Comparison of ENCODE assay signal across 17 mouse cellular contexts in genomic region chr1:158477841-158478240, GRCm38 (mm10).
"Had no signal": no experiment of that assay in that cellular context is flagged by ENCODE, and none has a peak within 500 bp of the region (broad histone marks: within the 10 kb centered on the region; RNA-seq: fewer than 3 reads in every experiment).

No protein-coding gene starts in this region.

- H3K36me3 ChIP-seq: lung, embryonic 15.5 days; midbrain, embryonic 15.5 days; neural tube, embryonic 12.5 days; stomach, embryonic 15.5 days had no signal

- H3K27ac ChIP-seq: lung, embryonic 15.5 days; macrophage; midbrain, embryonic 13.5 days; midbrain, embryonic 15.5 days; neural tube, embryonic 12.5 days; stomach, embryonic 15.5 days; stomach, postnatal 0 days had no signal

- H3K4me1 ChIP-seq: lung, embryonic 15.5 days; megakaryocyte, embryonic 14.5 days; midbrain, embryonic 13.5 days; midbrain, embryonic 15.5 days; neural tube, embryonic 12.5 days; stomach, embryonic 15.5 days had no signal

- H3K4me3 ChIP-seq: lung, embryonic 15.5 days; megakaryocyte, embryonic 14.5 days; midbrain, embryonic 13.5 days; midbrain, embryonic 15.5 days; neural tube, embryonic 12.5 days; stomach, embryonic 15.5 days had no signal

- DNase-seq: lung, adult 2 months; lung, postnatal 14 days; lung, postnatal 36 days; right cerebral cortex, postnatal 14 days; thymus, adult 2 months; thymus, postnatal 25 days; thymus, postnatal 4 days had no signal

- H3K9ac ChIP-seq: lung, embryonic 15.5 days; midbrain, embryonic 13.5 days; midbrain, embryonic 15.5 days; neural tube, embryonic 12.5 days; stomach, embryonic 15.5 days had no signal

- ATAC-seq: lung, postnatal 0 days; midbrain, embryonic 13.5 days; midbrain, embryonic 15.5 days had no signal

- H3K4me2 ChIP-seq: lung, embryonic 15.5 days; midbrain, embryonic 11.5 days; midbrain, embryonic 13.5 days; midbrain, embryonic 15.5 days; neural tube, embryonic 12.5 days; stomach, embryonic 15.5 days had no signal

- H3K27me3 ChIP-seq: lung, embryonic 15.5 days; megakaryocyte, embryonic 14.5 days; midbrain, embryonic 13.5 days; midbrain, embryonic 15.5 days; neural tube, embryonic 12.5 days; stomach, embryonic 15.5 days had no signal

- H3K9me3 ChIP-seq: lung, embryonic 15.5 days; midbrain, embryonic 13.5 days; midbrain, embryonic 15.5 days; neural tube, embryonic 12.5 days; stomach, embryonic 15.5 days had no signal
